Mouse (Mus musculus) myocyte (in vitro differentiated cells): ENCODE results near the gene Slc44a1. TPM values are rescaled to one million over a fixed set of nuclear protein-coding genes. Genes with fewer than 3 reads are reported as not detected.
A peak's percentile ranks its signal among the peaks of the same experiment; 100 is the strongest.

Source experiments
- H3K27me3 ChIP-seq: one replicate; pipeline ENCODE4 v1.6.1; 2011; ENCODE audit not compliant: control insufficient read depth, insufficient read depth, insufficient read length
- H3K36me3 ChIP-seq: one replicate; pipeline ENCODE4 v1.6.1; 2011; ENCODE audit not compliant: control insufficient read depth, insufficient read depth
- H3K4me2 ChIP-seq: one replicate; pipeline ENCODE4 v1.6.1; 2011; ENCODE audit warnings: low read depth, control low read depth
- H3K4me3 ChIP-seq: one replicate; pipeline ENCODE4 v1.5.1; 2011; ENCODE audit warnings: mild to moderate bottlenecking, control low read depth, moderate library complexity
- H3K79me2 ChIP-seq: one replicate; pipeline ENCODE4 v1.6.1; 2011; ENCODE audit not compliant: control insufficient read depth, insufficient read depth
- H3ac ChIP-seq: one replicate; pipeline ENCODE4 v1.6.1; 2011; ENCODE audit not compliant: control insufficient read depth, insufficient read length
- CEBPB ChIP-seq: IDR thresholded peaks from 2 replicates; pipeline ENCODE4 v1.6.1; 2011; ENCODE audit warnings: mild to moderate bottlenecking, moderate library complexity; ENCODE audit not compliant: poor library complexity, insufficient read depth, severe bottlenecking
- E2F4 ChIP-seq: IDR thresholded peaks from one replicate; pipeline ENCODE4 v1.6.1; 2011; ENCODE audit warnings: mild to moderate bottlenecking, control low read depth, moderate library complexity; ENCODE audit not compliant: insufficient read depth
- MAX ChIP-seq: IDR thresholded peaks from one replicate; pipeline ENCODE4 v1.6.1; 2011; ENCODE audit warnings: low read depth, mild to moderate bottlenecking, control low read depth
- MYOD1 ChIP-seq, 3 experiments: IDR thresholded peaks; one replicate each; pipeline ENCODE4 v1.6.1; 2011; ENCODE audit warnings: control low read depth in 2 of 3, low read depth in 2 of 3, mild to moderate bottlenecking in 2 of 3, moderate library complexity in 1 of 3; ENCODE audit not compliant: insufficient read length in 2 of 3, control insufficient read depth in 1 of 3
- MYOG ChIP-seq, 3 experiments: IDR thresholded peaks; one replicate each; pipeline ENCODE4 v1.6.1; 2011; ENCODE audit warnings: control low read depth in 2 of 3, low read depth in 2 of 3, mild to moderate bottlenecking in 2 of 3; ENCODE audit not compliant: insufficient read length in 2 of 3, control insufficient read depth in 1 of 3, insufficient read depth in 1 of 3
- POLR2A ChIP-seq: IDR thresholded peaks from one replicate; pipeline ENCODE4 v1.6.1; 2011; ENCODE audit warnings: low read depth, mild to moderate bottlenecking, control low read depth, moderate library complexity; ENCODE audit not compliant: insufficient read length
- POLR2AphosphoS2 ChIP-seq: IDR thresholded peaks from one replicate; pipeline ENCODE4 v1.6.1; 2011; ENCODE audit warnings: low read depth, control low read depth; ENCODE audit not compliant: insufficient read length
- REST ChIP-seq: IDR thresholded peaks from one replicate; pipeline ENCODE4 v1.6.1; 2011; ENCODE audit warnings: mild to moderate bottlenecking, control low read depth, moderate library complexity; ENCODE audit not compliant: insufficient read depth, insufficient read length
- SRF ChIP-seq: IDR thresholded peaks from one replicate; pipeline ENCODE4 v1.6.1; 2011; ENCODE audit warnings: low read depth; ENCODE audit not compliant: control insufficient read depth, insufficient read length
- TCF12 ChIP-seq: IDR thresholded peaks from one replicate; pipeline ENCODE4 v1.6.1; 2011; ENCODE audit warnings: mild to moderate bottlenecking, control low read depth; ENCODE audit not compliant: poor library complexity, insufficient read depth, severe bottlenecking
- TCF3 ChIP-seq: IDR thresholded peaks from one replicate; pipeline ENCODE4 v1.6.1; 2011; ENCODE audit warnings: low read depth, control low read depth; ENCODE audit not compliant: insufficient read length
- USF1 ChIP-seq: IDR thresholded peaks from one replicate; pipeline ENCODE4 v1.6.1; 2011; ENCODE audit warnings: low read depth, mild to moderate bottlenecking, control low read depth, moderate library complexity
- polyA plus RNA-seq: library from polyadenylated mRNA; unstranded; fragments of >200 nt; fragmentation: generic; extraction: Trizol; gene quantifications from one replicate; pipeline ENCODE4 v1.2.1, GENCODE M21; 2012; ENCODE audit warnings: missing spikeins

Gene Slc44a1
- polyA plus RNA-seq, 1 experiment, result 43.7 TPM

- Histone ChIP-seq H3ac (no peak overlapping the region), H3K36me3 (no peaks in the 10 kb centered on the region), H3K79me2 (peaks cover 83% of the 10 kb centered on the region), H3K27me3 (no peaks in the 10 kb centered on the region), H3K4me2 (no peak overlapping the region), H3K4me3 (no peak overlapping the region)
- TF ChIP-seq POLR2AphosphoS2, result no peak
- TF ChIP-seq E2F4, result no peak
- TF ChIP-seq MAX, result no peak
- TF ChIP-seq SRF, result no peak
- no peak for TF ChIP-seq CEBPB
- TF ChIP-seq MYOG (IDR thresholded peaks at IDR 0.05; ENCODE audit: control insufficient read depth in 1 of 3, insufficient read depth in 1 of 3, insufficient read length in 2 of 3, low read depth in 2 of 3), result no peak
- no peak for TF ChIP-seq REST
These were observed 10.5 kb downstream of the Slc44a1 start for GRCm38 (mm10) chr4:53450736-53451135.

DNA sequence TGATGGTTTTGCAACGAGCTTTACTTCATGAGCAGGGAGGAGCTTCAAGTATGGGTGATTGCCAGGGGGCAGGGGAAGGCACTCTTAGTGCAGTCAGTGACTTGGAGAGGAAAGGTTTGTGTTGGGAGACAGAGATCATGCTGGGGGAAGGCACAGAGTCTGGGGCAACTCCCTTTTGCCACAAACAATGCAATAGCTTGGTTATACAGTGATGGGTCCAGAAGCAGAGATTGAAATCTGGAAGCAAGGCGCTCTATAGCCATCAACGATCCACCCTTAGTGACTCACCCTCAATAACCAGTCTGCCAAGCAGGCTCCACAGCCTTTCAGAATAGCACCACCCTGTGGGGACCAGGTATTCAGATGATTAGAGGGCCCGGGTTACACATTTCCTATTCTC is 11.7 kb downstream of the Slc44a1 start:
- no peak overlapping the region for H3K4me3 ChIP-seq
- TF ChIP-seq SRF, result no peak
- no peak for TF ChIP-seq TCF3
- TF ChIP-seq USF1, result no peak
- no peak for TF ChIP-seq POLR2A
- no peak for TF ChIP-seq REST
- no peak for TF ChIP-seq MYOG (IDR thresholded peaks at IDR 0.05; ENCODE audit: control insufficient read depth in 1 of 3, insufficient read depth in 1 of 3, insufficient read length in 2 of 3, low read depth in 2 of 3)
- no peak for TF ChIP-seq MYOD1 (IDR thresholded peaks at IDR 0.05; ENCODE audit: control insufficient read depth in 1 of 3, insufficient read length in 2 of 3, low read depth in 2 of 3)
- no peak overlapping the region for H3ac ChIP-seq
- H3K4me2 ChIP-seq, result peak overlapping the region; percentile 49
- no peaks in the 10 kb centered on the region for H3K27me3 ChIP-seq
- peaks cover 83% of the 10 kb centered on the region for H3K79me2 ChIP-seq
- H3K36me3 ChIP-seq, result no peaks in the 10 kb centered on the region

DNA sequence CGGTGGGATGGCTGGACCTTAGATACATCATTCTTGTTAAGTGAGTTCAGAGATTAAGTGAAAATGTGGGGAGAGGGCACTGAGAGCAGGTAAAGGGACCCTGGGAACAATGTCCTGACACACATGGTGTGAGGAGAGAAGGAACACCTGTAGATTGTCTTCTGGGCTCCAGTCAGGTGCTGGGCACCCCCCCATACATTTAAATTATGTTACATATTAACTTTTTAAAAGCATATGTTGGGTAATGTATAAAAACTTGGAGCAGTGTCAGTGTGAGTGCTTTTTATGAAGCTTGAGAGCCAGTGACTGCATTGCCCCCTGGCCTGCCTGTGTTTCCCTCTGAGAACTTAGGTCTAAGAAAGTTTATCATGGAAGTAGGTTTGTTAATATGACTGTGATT is 12.2 kb downstream of the Slc44a1 start:
- peaks cover 84% of the 10 kb centered on the region for H3K79me2 ChIP-seq
- H3K4me3 ChIP-seq, result no peak overlapping the region
- H3K27me3 ChIP-seq, result no peaks in the 10 kb centered on the region
- no peak for TF ChIP-seq TCF3
- no peak for TF ChIP-seq POLR2AphosphoS2
- no peak for TF ChIP-seq TCF12
- TF ChIP-seq SRF, result no peak
- no peak for TF ChIP-seq MYOD1 (IDR thresholded peaks at IDR 0.05; ENCODE audit: control insufficient read depth in 1 of 3, insufficient read length in 2 of 3, low read depth in 2 of 3)
- no peak for TF ChIP-seq CEBPB
- no peak for TF ChIP-seq E2F4
- TF ChIP-seq MAX, result no peak
- TF ChIP-seq POLR2A, result no peak
- TF ChIP-seq REST, result no peak
- no peak for TF ChIP-seq USF1
- TF ChIP-seq MYOG (IDR thresholded peaks at IDR 0.05; ENCODE audit: control insufficient read depth in 1 of 3, insufficient read depth in 1 of 3, insufficient read length in 2 of 3, low read depth in 2 of 3), result no peak
- no peak overlapping the region for H3K4me2 ChIP-seq
- H3K36me3 ChIP-seq, result no peaks in the 10 kb centered on the region
- no peak overlapping the region for H3ac ChIP-seq

DNA sequence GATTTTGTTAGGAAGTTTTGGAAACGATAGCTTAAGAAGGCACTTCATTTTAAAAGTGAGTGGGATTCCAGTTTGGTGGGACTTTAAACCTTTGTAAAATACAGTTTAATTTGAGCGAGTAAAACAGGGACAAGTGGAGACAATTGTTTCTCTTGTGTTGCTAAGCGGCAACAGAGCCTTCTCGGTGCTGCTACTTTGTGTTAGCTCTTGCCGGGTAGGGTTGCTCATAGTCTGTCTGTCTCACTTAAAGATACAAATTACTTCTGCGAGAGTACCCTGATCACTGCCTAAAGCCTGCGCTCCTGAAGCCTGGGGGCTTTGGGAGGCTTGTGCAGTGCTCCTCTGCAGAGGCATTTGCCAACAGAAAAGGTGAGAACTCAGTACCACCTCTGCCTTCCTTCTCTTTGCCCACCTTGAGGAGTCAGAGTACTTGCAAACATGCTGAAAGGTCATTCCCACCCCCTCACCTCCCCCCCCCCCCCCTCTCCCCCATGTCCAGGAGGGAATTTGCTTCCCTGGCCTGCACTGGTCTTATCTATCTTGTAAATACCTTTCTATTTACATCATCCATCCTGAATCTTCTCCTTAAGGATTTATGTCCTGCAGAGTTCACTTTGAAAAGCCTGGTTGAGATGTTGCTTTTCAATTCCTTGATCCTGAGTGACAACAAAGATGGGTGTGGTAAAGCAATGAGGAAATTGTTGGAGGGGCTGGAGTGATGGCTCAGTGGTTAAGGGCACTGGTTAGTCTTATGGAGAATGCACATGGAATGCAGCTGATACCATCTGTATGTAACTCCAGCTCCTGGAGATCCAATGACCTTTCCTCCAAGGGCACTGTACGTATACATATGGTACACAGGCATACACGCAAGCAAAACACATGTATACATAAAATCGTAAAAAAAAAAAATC is 13.0 kb downstream of the Slc44a1 start:
- TF ChIP-seq USF1 (no peak), MYOD1 (IDR thresholded peaks at IDR 0.05; ENCODE audit: control insufficient read depth in 1 of 3, insufficient read length in 2 of 3, low read depth in 2 of 3) (no peak)
- no peaks in the 10 kb centered on the region for H3K36me3 ChIP-seq
- no peak overlapping the region for H3K4me3 ChIP-seq
- no peaks in the 10 kb centered on the region for H3K27me3 ChIP-seq
- peaks cover 83% of the 10 kb centered on the region for H3K79me2 ChIP-seq
- no peak overlapping the region for H3ac ChIP-seq
- H3K4me2 ChIP-seq, result no peak overlapping the region

GRCm38 (mm10) chr4:53455885-53456284 is 15.7 kb downstream of the Slc44a1 start:
- no peak overlapping the region for H3K4me2 ChIP-seq
- peaks cover 82% of the 10 kb centered on the region for H3K79me2 ChIP-seq
- no peak overlapping the region for H3ac ChIP-seq
- no peak overlapping the region for H3K4me3 ChIP-seq
- H3K36me3 ChIP-seq, result no peaks in the 10 kb centered on the region
- TF ChIP-seq MYOD1 (IDR thresholded peaks at IDR 0.05; ENCODE audit: control insufficient read depth in 1 of 3, insufficient read length in 2 of 3, low read depth in 2 of 3) (no peak), E2F4 (no peak), TCF3 (no peak), MYOG (IDR thresholded peaks at IDR 0.05; ENCODE audit: control insufficient read depth in 1 of 3, insufficient read depth in 1 of 3, insufficient read length in 2 of 3, low read depth in 2 of 3) (no peak), REST (no peak), SRF (no peak), POLR2AphosphoS2 (no peak)
- no peaks in the 10 kb centered on the region for H3K27me3 ChIP-seq
